Mouse (Mus musculus): ENCODE measurements at regions not wholly inside any gene's neighbourhood (a gene's known extent, or its start where the extent isn't known, plus 50 kb on each side); places are given as distances from the start of the nearest gene placed in this dataset.

GRCm38 (mm10) chr2:12765336-12765735, 158.5 kb upstream of the Pter start:
- TF ChIP-seq POLR2A (IDR thresholded peaks at IDR 0.05; ENCODE audit: extremely low read depth, insufficient read depth, low read length): no peak
- TF ChIP-seq CTCF (IDR thresholded peaks at IDR 0.05; ENCODE audit: extremely low read depth, insufficient read depth, low read length): no peak
